Mouse (Mus musculus) right cerebral cortex, adult 18-20 months (tissue): ENCODE results near the gene Plekhf1.

Source experiments
- DNase-seq: peaks from one replicate; pipeline ENCODE4 v3.0.0; 2022; ENCODE audit warnings: mixed read lengths

Plekhf1 gene

GRCm38 (mm10) chr7:38227900-38228298 lies at the start of gene Plekhf1:
Gene Plekhf1, minus strand, starts transcription at chr7:38228016.
- peak; percentile 87 for DNase-seq

- DNase-seq: no peak
Observed at GRCm38 (mm10) chr7:38272551-38272950, 44.7 kb upstream of the Plekhf1 start.

GRCm38 (mm10) chr7:38271859-38272258 lies 44.0 kb upstream of the Plekhf1 start:
- DNase-seq: no peak

- no peak for DNase-seq
Observed at GRCm38 (mm10) chr7:38271511-38271811, 43.6 kb upstream of the Plekhf1 start.

- peak; percentile 93 for DNase-seq
Observed at GRCm38 (mm10) chr7:38270703-38271510, 43.1 kb upstream of the Plekhf1 start, which contains the start of gene Pop4. Gene Pop4, minus strand, starts transcription at chr7:38271423.

- peak; percentile 19 for DNase-seq
Observed at GRCm38 (mm10) chr7:38267006-38267680, 39.3 kb upstream of the Plekhf1 start.

- DNase-seq: peak; percentile 32
Observed at GRCm38 (mm10) chr7:38262406-38262805, 34.6 kb upstream of the Plekhf1 start.

GRCm38 (mm10) chr7:38259631-38260030 lies 31.8 kb upstream of the Plekhf1 start:
- no peak for DNase-seq

- DNase-seq: no peak
Observed at GRCm38 (mm10) chr7:38253441-38253840, 25.6 kb upstream of the Plekhf1 start.

GRCm38 (mm10) chr7:38251494-38252216 lies 23.8 kb upstream of the Plekhf1 start:
- no peak for DNase-seq

GRCm38 (mm10) chr7:38242417-38242816 lies 14.6 kb upstream of the Plekhf1 start:
- no peak for DNase-seq

- DNase-seq: no peak
Observed at GRCm38 (mm10) chr7:38237140-38237539, 9.3 kb upstream of the Plekhf1 start.

- no peak for DNase-seq
Observed at GRCm38 (mm10) chr7:38236400-38237105, 8.7 kb upstream of the Plekhf1 start.

GRCm38 (mm10) chr7:38230285-38230684 lies 2.5 kb upstream of the Plekhf1 start:
- no peak for DNase-seq

- no peak for DNase-seq
Observed at GRCm38 (mm10) chr7:38228329-38228728, 513 bp upstream of the Plekhf1 start.

- DNase-seq: peak; percentile 49
Observed at GRCm38 (mm10) chr7:38227181-38227899, 476 bp downstream of the Plekhf1 start.

- DNase-seq: no peak
Observed at GRCm38 (mm10) chr7:38226226-38226625, 1.6 kb downstream of the Plekhf1 start.

- DNase-seq: no peak
Observed at GRCm38 (mm10) chr7:38224577-38225369, 3.0 kb downstream of the Plekhf1 start.

GRCm38 (mm10) chr7:38220866-38221265 lies 7.0 kb downstream of the Plekhf1 start:
- no peak for DNase-seq

- no peak for DNase-seq
Observed at GRCm38 (mm10) chr7:38219526-38219925, 8.3 kb downstream of the Plekhf1 start.

- no peak for DNase-seq
Observed at GRCm38 (mm10) chr7:38218631-38219367, 9.0 kb downstream of the Plekhf1 start.
